25 mouse cellular contexts compared by ENCODE assay signal in genomic region chr1:125721104-125721758, GRCm38 (mm10). TPM values are rescaled to one million over a fixed set of nuclear protein-coding genes. Genes with fewer than 3 reads are reported as not detected.
"Had no signal": no experiment of that assay in that cellular context is flagged by ENCODE, and none has a peak within 500 bp of the region (broad histone marks: within the 10 kb centered on the region; RNA-seq: fewer than 3 reads in every experiment).

No protein-coding gene starts in this region.

- H3K27ac ChIP-seq: kidney, embryonic 15.5 days; limb, embryonic 12.5 days; limb, embryonic 15.5 days; liver, embryonic 14.5 days; lung, embryonic 15.5 days; midbrain, embryonic 10.5 days; midbrain, embryonic 13.5 days; neural tube, embryonic 13.5 days had no signal

- ATAC-seq: inflammation-experienced regulatory T-cells, adult 6 months; midbrain, embryonic 13.5 days; midbrain, embryonic 16.5 days had no signal

- H3K27me3 ChIP-seq: kidney, embryonic 15.5 days; limb, embryonic 12.5 days; limb, embryonic 15.5 days; lung, embryonic 15.5 days; megakaryocyte, embryonic 14.5 days; midbrain, embryonic 13.5 days; neural tube, embryonic 13.5 days had no signal

- H3K4me1 ChIP-seq: kidney, embryonic 15.5 days; limb, embryonic 12.5 days; limb, embryonic 15.5 days; lung, embryonic 15.5 days; megakaryocyte, embryonic 14.5 days; midbrain, embryonic 10.5 days; midbrain, embryonic 13.5 days; neural tube, embryonic 13.5 days had no signal

- H3K4me3 ChIP-seq: kidney, embryonic 15.5 days; limb, embryonic 12.5 days; limb, embryonic 15.5 days; lung, embryonic 15.5 days; megakaryocyte, embryonic 14.5 days; midbrain, embryonic 10.5 days; midbrain, embryonic 13.5 days; myocyte; neural tube, embryonic 13.5 days had no signal

- DNase-seq: kidney, adult 2 months; kidney, postnatal 10 days; kidney, postnatal 36 days; left cerebral cortex, postnatal 4 days; lung, adult 18-20 months; lung, postnatal 10 days; lung, postnatal 36 days; right cerebral cortex, adult 18-20 months; right cerebral cortex, postnatal 14 days; right cerebral cortex, postnatal 4 days; spleen, adult 18-20 months; thymus, postnatal 25 days had no signal

- H3K36me3 ChIP-seq: kidney, embryonic 15.5 days; limb, embryonic 12.5 days; limb, embryonic 15.5 days; lung, embryonic 15.5 days; midbrain, embryonic 10.5 days; midbrain, embryonic 13.5 days; neural tube, embryonic 13.5 days had no signal

- H3K9ac ChIP-seq: kidney, embryonic 15.5 days; limb, embryonic 12.5 days; limb, embryonic 15.5 days; liver, embryonic 14.5 days; lung, embryonic 15.5 days; midbrain, embryonic 13.5 days; neural tube, embryonic 13.5 days had no signal

- H3K4me2 ChIP-seq: kidney, embryonic 15.5 days; limb, embryonic 12.5 days; limb, embryonic 15.5 days; lung, embryonic 15.5 days; midbrain, embryonic 13.5 days; neural tube, embryonic 13.5 days had no signal

- H3K9me3 ChIP-seq: kidney, embryonic 15.5 days; limb, embryonic 12.5 days; limb, embryonic 15.5 days; lung, embryonic 15.5 days; midbrain, embryonic 10.5 days; midbrain, embryonic 13.5 days; neural tube, embryonic 13.5 days had no signal

RNA-seq across cellular contexts. Expression of gene Gpr39, which starts 44.4 kb away (rescaled TPM):
- total RNA-seq: left cerebral cortex, postnatal 4 days; monocyte, adult 5-6 weeks had no signal
- polyA plus RNA-seq: inflammation-experienced regulatory T-cells, adult 6 months; limb, embryonic 12.5 days; midbrain, embryonic 10.5 days; midbrain, embryonic 13.5 days; neural tube, embryonic 13.5 days had no signal
